Mouse (Mus musculus): ENCODE results near the gene Uck2.

DNA sequence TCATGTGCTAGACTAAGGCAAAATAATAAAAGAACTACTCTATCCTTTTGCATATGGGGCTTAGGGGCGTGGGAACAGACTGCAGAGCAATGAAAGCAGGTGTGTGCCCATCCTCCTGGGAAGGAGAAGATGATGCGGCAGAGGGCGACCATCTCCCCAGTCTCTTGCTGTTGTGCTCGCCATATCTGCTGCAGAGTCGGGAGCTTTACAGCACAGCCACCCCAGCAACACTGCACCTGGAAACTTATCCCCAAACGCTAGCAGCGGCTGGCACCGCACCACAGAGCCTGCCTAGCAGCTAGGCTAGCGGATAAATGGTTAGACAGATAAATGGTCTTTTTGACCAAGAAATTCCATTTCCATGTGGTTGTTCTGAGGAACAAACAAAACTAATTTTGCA is 37.2 kb downstream of the Uck2 start:
- no peak for TF ChIP-seq TAL1 (IDR thresholded peaks at IDR 0.05; ENCODE audit: low read length)
- no peak for TF ChIP-seq ETS1 (IDR thresholded peaks at IDR 0.05; ENCODE audit: low read depth, low read length)
- TF ChIP-seq EP300 (IDR thresholded peaks at IDR 0.05; ENCODE audit: low read depth in 1 of 2, low read length in 2 of 2), result no peak
- TF ChIP-seq ELF1 (IDR thresholded peaks at IDR 0.05; ENCODE audit: low read depth, low read length), result no peak
- no peak for TF ChIP-seq USF2 (IDR thresholded peaks at IDR 0.05; ENCODE audit: borderline replicate concordance in 1 of 2, insufficient read depth in 1 of 2, low read depth in 1 of 2, low read length in 2 of 2)
- no peak for TF ChIP-seq CHD2 (IDR thresholded peaks at IDR 0.05; ENCODE audit: low read length)
- no peak for TF ChIP-seq CTCF (IDR thresholded peaks at IDR 0.05 in 2 of 3, conservative IDR thresholded peaks at IDR 0.05 in 1 of 3; ENCODE audit: control insufficient read depth in 1 of 3, insufficient read depth in 1 of 3, low read depth in 2 of 3, low read length in 3 of 3, poor library complexity in 1 of 3, severe bottlenecking in 1 of 3)
- TF ChIP-seq GATA1 (IDR thresholded peaks at IDR 0.05; ENCODE audit: low read depth, low read length), result no peak
- TF ChIP-seq SIN3A (IDR thresholded peaks at IDR 0.05; ENCODE audit: low read length), result no peak; the same call in 1 of the 2 replicates
- TF ChIP-seq MAZ (IDR thresholded peaks at IDR 0.05; ENCODE audit: low read depth, low read length), result no peak
- no peak for TF ChIP-seq USF1 (IDR thresholded peaks at IDR 0.05; ENCODE audit: low read depth, low read length)
